Mouse (Mus musculus) embryo, embryonic 11 days (tissue): ENCODE results near the gene Slc1a4.

ENCODE experiments used
- DNase-seq: peaks from one replicate; pipeline ENCODE4 v3.0.0-alpha.2; 2015

Gene Slc1a4

GRCm38 (mm10) chr11:20324006-20324405 lies 8.5 kb downstream of the Slc1a4 start:
- DNase-seq = no peak

GRCm38 (mm10) chr11:20322366-20322765 lies 10.1 kb downstream of the Slc1a4 start:
- DNase-seq = no peak

GRCm38 (mm10) chr11:20320661-20321060 lies 11.9 kb downstream of the Slc1a4 start:
- DNase-seq = no peak

GRCm38 (mm10) chr11:20318659-20319454 lies 13.7 kb downstream of the Slc1a4 start:
- DNase-seq = peak; percentile 13

GRCm38 (mm10) chr11:20313576-20313975 lies 18.9 kb downstream of the Slc1a4 start:
- no peak for DNase-seq

- no peak for DNase-seq
These were observed 23.5 kb downstream of the Slc1a4 start for GRCm38 (mm10) chr11:20309044-20309443.

- no peak for DNase-seq
These were observed 25.1 kb downstream of the Slc1a4 start for GRCm38 (mm10) chr11:20307409-20307808.

- no peak for DNase-seq
These were observed 26.9 kb downstream of the Slc1a4 start for GRCm38 (mm10) chr11:20305641-20306040.

GRCm38 (mm10) chr11:20304341-20304740 lies 28.2 kb downstream of the Slc1a4 start:
- DNase-seq = peak; percentile 17

GRCm38 (mm10) chr11:20301332-20301731 lies 31.2 kb downstream of the Slc1a4 start:
- DNase-seq = no peak

- no peak for DNase-seq
These were observed 31.7 kb downstream of the Slc1a4 start for GRCm38 (mm10) chr11:20300850-20301249.

GRCm38 (mm10) chr11:20299900-20300299 lies 32.6 kb downstream of the Slc1a4 start:
- DNase-seq = no peak

GRCm38 (mm10) chr11:20284463-20284862 lies 48.0 kb downstream of the Slc1a4 start:
- DNase-seq = no peak

- DNase-seq = no peak
These were observed 49.8 kb downstream of the Slc1a4 start for GRCm38 (mm10) chr11:20282601-20283219.

- DNase-seq = no peak
These were observed 51.5 kb downstream of the Slc1a4 start for GRCm38 (mm10) chr11:20280982-20281381.

GRCm38 (mm10) chr11:20278702-20279101 lies 53.8 kb downstream of the Slc1a4 start:
- no peak for DNase-seq

GRCm38 (mm10) chr11:20277106-20277505 lies 55.4 kb downstream of the Slc1a4 start:
- no peak for DNase-seq

- no peak for DNase-seq
These were observed 56.5 kb downstream of the Slc1a4 start for GRCm38 (mm10) chr11:20275974-20276373.

GRCm38 (mm10) chr11:20269885-20270284 lies 62.6 kb downstream of the Slc1a4 start:
- DNase-seq = no peak

- peak; percentile 45 for DNase-seq
These were observed 69.7 kb downstream of the Slc1a4 start for GRCm38 (mm10) chr11:20262628-20263380.

- DNase-seq = no peak
These were observed 77.7 kb downstream of the Slc1a4 start for GRCm38 (mm10) chr11:20254791-20255190.

GRCm38 (mm10) chr11:20253088-20253487 lies 79.4 kb downstream of the Slc1a4 start:
- no peak for DNase-seq
